23 mouse cellular contexts compared by ENCODE assay signal in genomic region chr19:38195245-38195644, GRCm38 (mm10). TPM values are rescaled to one million over a fixed set of nuclear protein-coding genes. Genes with fewer than 3 reads are reported as not detected.
A peak's percentile ranks its signal among the peaks of the same experiment; 100 is the strongest.
DNase-seq lines count a peak whose midpoint lies in the region; ATAC-seq and TF ChIP-seq lines count a peak whose summit lies in the region.
"Had no signal": no experiment of that assay in that cellular context is flagged by ENCODE, and none has a peak within 500 bp of the region (broad histone marks: within the 10 kb centered on the region; RNA-seq: fewer than 3 reads in every experiment).

No protein-coding gene starts in this region.

- TF ChIP-seq EP300 in CH12.LX (IDR thresholded peaks at IDR 0.05; ENCODE audit: low read length), result no peak

- no peaks in the 10 kb centered on the region for H3K79me2 ChIP-seq in CH12.LX (replicated peaks; ENCODE audit: control insufficient read depth, extremely low read depth, insufficient read depth, poor library complexity, severe bottlenecking)

- no peak for TF ChIP-seq POLR2A in CH12.LX (IDR thresholded peaks at IDR 0.05; ENCODE audit: low read depth, low read length)

- no peak for TF ChIP-seq RAD21 in CH12.LX (IDR thresholded peaks at IDR 0.05; ENCODE audit: low read depth, low read length)

- no peak overlapping the region for H3K4me2 ChIP-seq in midbrain, embryonic 11.5 days
- no peak overlapping the region for H3K4me2 ChIP-seq in midbrain, postnatal 0 days (ENCODE audit: low read depth, low read length, poor library complexity, severe bottlenecking)
- H3K4me2 ChIP-seq in CH12.LX (ENCODE audit: insufficient read depth, low read depth, poor library complexity, severe bottlenecking), result no peak overlapping the region

- no peaks in the 10 kb centered on the region for H3K9me3 ChIP-seq in midbrain, embryonic 11.5 days (ENCODE audit: control insufficient read depth, low read length)
- no peaks in the 10 kb centered on the region for H3K9me3 ChIP-seq in midbrain, postnatal 0 days (ENCODE audit: low read length)
- H3K9me3 ChIP-seq in CH12.LX (replicated peaks; ENCODE audit: low read length), result peaks cover 4% of the 10 kb centered on the region
- H3K9me3 ChIP-seq in ES-E14 (ENCODE audit: control insufficient read depth, insufficient read depth, low read depth, low read length), result no peaks in the 10 kb centered on the region
- H3K9me3 ChIP-seq: G1E had no signal

- no peak overlapping the region for H3K4me3 ChIP-seq in midbrain, embryonic 11.5 days (ENCODE audit: low read depth, low read length)
- no peak overlapping the region for H3K4me3 ChIP-seq in midbrain, postnatal 0 days (ENCODE audit: low read depth, low read length)
- H3K4me3 ChIP-seq in CH12.LX (replicated peaks in 1 of 3; ENCODE audit: low read depth in 2 of 3, low read length in 2 of 3, poor library complexity in 1 of 3) (no peak overlapping the region), ES-E14 (ENCODE audit: insufficient read depth in 1 of 2, low read depth in 1 of 2, low read length in 2 of 2, poor library complexity in 1 of 2, severe bottlenecking in 1 of 2) (no peak overlapping the region)

- no peak overlapping the region for H3K27ac ChIP-seq in midbrain, embryonic 11.5 days (ENCODE audit: low read depth, low read length)
- no peak overlapping the region for H3K27ac ChIP-seq in midbrain, postnatal 0 days (ENCODE audit: low read depth, low read length)
- H3K27ac ChIP-seq in CH12.LX (ENCODE audit: insufficient read depth, low read depth) (no peak overlapping the region), ES-E14 (ENCODE audit: insufficient read depth, low read depth, low read length, poor library complexity, severe bottlenecking) (no peak overlapping the region)

- H3K9ac ChIP-seq in midbrain, embryonic 11.5 days (ENCODE audit: low read length), result no peak overlapping the region
- H3K9ac ChIP-seq in midbrain, postnatal 0 days (replicated peaks; ENCODE audit: low read length, poor library complexity, severe bottlenecking), result no peak overlapping the region
- no peak overlapping the region for H3K9ac ChIP-seq in CH12.LX (ENCODE audit: insufficient read depth, low read depth)
- H3K9ac ChIP-seq in ES-E14 (ENCODE audit: insufficient read depth, low read depth, low read length, poor library complexity, severe bottlenecking), result no peak overlapping the region

- dilution Hi-C loops in CH12.LX (cut with MboI; ENCODE audit: extremely low pct_ligation_motif_present, extremely low pct_unique_long_range_greater_than_20kb, low sequenced_read_pairs), result no loop called here

- no peaks in the 10 kb centered on the region for H3K4me1 ChIP-seq in midbrain, embryonic 11.5 days (ENCODE audit: control insufficient read depth, insufficient read depth, low read length)
- H3K4me1 ChIP-seq in midbrain, postnatal 0 days (ENCODE audit: insufficient read depth, low read length), result no peaks in the 10 kb centered on the region
- no peaks in the 10 kb centered on the region for H3K4me1 ChIP-seq in CH12.LX (ENCODE audit: control insufficient read depth in 1 of 2, insufficient read depth in 2 of 2)
- no peaks in the 10 kb centered on the region for H3K4me1 ChIP-seq in ES-E14 (ENCODE audit: control insufficient read depth in 2 of 2, insufficient read depth in 2 of 2, low read length in 2 of 2, poor library complexity in 1 of 2)

- ATAC-seq in midbrain, embryonic 11.5 days (ENCODE audit: low FRiP score), result no peak
- no peak for ATAC-seq in midbrain, postnatal 0 days (ENCODE audit: low FRiP score)
- ATAC-seq: activated CD4-positive, CD25-positive, alpha-beta regulatory T cell, adult 4 months; CD4-positive, CD25-positive, alpha-beta regulatory T cell, adult 4 months; Patski had no signal

- no peaks in the 10 kb centered on the region for H3K27me3 ChIP-seq in midbrain, embryonic 11.5 days (ENCODE audit: control insufficient read depth, insufficient read depth, low read length)
- H3K27me3 ChIP-seq in midbrain, postnatal 0 days (ENCODE audit: insufficient read depth, low read length), result no peaks in the 10 kb centered on the region
- H3K27me3 ChIP-seq in CH12.LX (replicated peaks), result no peaks in the 10 kb centered on the region
- H3K27me3 ChIP-seq: Patski had no signal

- TF ChIP-seq CTCF in midbrain, postnatal 0 days (IDR thresholded peaks at IDR 0.05), result no peak
- no peak for TF ChIP-seq CTCF in CH12.LX (conservative IDR thresholded peaks at IDR 0.05 in 1 of 2, IDR thresholded peaks at IDR 0.05 in 1 of 2; ENCODE audit: low read depth in 2 of 2, low read length in 2 of 2)

- in situ Hi-C loops in CH12.LX (cut with MboI; ENCODE audit: low pct_ligation_motif_present, low pct_unique_long_range_greater_than_20kb, low sequenced_read_pairs), result loop anchor here (25.0 kb wide), 1 partner anchor 233 kb away; no protein-coding TSS in a partner anchor
- in situ Hi-C loops in ES-E14 (cut with MboI; ENCODE audit: low sequenced_read_pairs in 2 of 2, unreplicated experiment in 2 of 2), result loop anchor here in 1 of 2 experiments (25.0 kb wide), 1 partner anchor 233 kb away; no protein-coding TSS in a partner anchor

- 93% methylated on average over 4 of the region's 4 CpGs for WGBS in midbrain, embryonic 11.5 days
- 97% methylated on average over 4 of the region's 4 CpGs for WGBS in midbrain, postnatal 0 days

- H3K36me3 ChIP-seq in midbrain, embryonic 11.5 days (ENCODE audit: control insufficient read depth, insufficient read depth, low read length), result no peaks in the 10 kb centered on the region
- H3K36me3 ChIP-seq in midbrain, postnatal 0 days (ENCODE audit: insufficient read depth, low read length), result peaks cover 3% of the 10 kb centered on the region; the same call in 1 of the 2 replicates
- H3K36me3 ChIP-seq in CH12.LX (replicated peaks in 1 of 2; ENCODE audit: control insufficient read depth in 1 of 2, insufficient read depth in 1 of 2, low read length in 1 of 2), result peaks cover 23 to 61% of the 10 kb centered on the region in 2 experiments
- H3K36me3 ChIP-seq in ES-E14 (ENCODE audit: control insufficient read depth, insufficient read depth, low read length, poor library complexity, severe bottlenecking), result peaks cover 4% of the 10 kb centered on the region; the same call in 1 of the 2 replicates

- DNase-seq in midbrain, embryonic 11.5 days (ENCODE audit: low spot score, missing footprints), result peak; percentile 59
- DNase-seq in midbrain, postnatal 0 days (ENCODE audit: low spot score), result no peak
- no peak for DNase-seq in CH12.LX (ENCODE audit: extremely low read depth)
- no peak for DNase-seq in ES-E14 (ENCODE audit: low read depth, low spot score)
- no peak for DNase-seq in retina, postnatal 1 day
- no peak for DNase-seq in adrenal gland, adult (ENCODE audit: inconsistent age in 2 of 2, low spot score in 1 of 2)
- DNase-seq: adrenal gland, adult 2 months; adrenal gland, adult 8-10 months; adrenal gland, postnatal 10 days; adrenal gland, postnatal 14 days; adrenal gland, postnatal 25 days; adrenal gland, postnatal 36 days; B cell, adult 2 months; cerebellum, adult 11 months; cerebellum, adult 11-12 months; cerebellum, adult 18-20 months; cerebellum, adult 2 months; cerebellum, adult 8-10 months; cerebellum, adult 9-10 months had no signal

TF ChIP-seq in CH12.LX, 34 proteins besides CTCF, POLR2A, EP300 and RAD21:
- TF ChIP-seq SIN3A (IDR thresholded peaks at IDR 0.05; ENCODE audit: low read length) (no peak), MAFK (IDR thresholded peaks at IDR 0.05; ENCODE audit: insufficient replicate concordance, low read length) (peak; percentile 76; the same call in 1 of the 2 replicates)

TF ChIP-seq in ES-E14, 5 proteins besides CTCF, POLR2A, EP300 and RAD21:
- no peak for TF ChIP-seq ZC3H11A (IDR thresholded peaks at IDR 0.05; ENCODE audit: borderline replicate concordance, low read depth, low read length)
- TF ChIP-seq ZNF384 (IDR thresholded peaks at IDR 0.05; ENCODE audit: low read depth, low read length), result no peak
- no peak for TF ChIP-seq HCFC1 (IDR thresholded peaks at IDR 0.05; ENCODE audit: borderline replicate concordance, insufficient read depth, low read length)
- TF ChIP-seq MAFK (IDR thresholded peaks at IDR 0.05; ENCODE audit: insufficient read depth, low read depth, low read length), result peak; percentile 66; the same call in 1 of the 2 replicates
- no peak for TF ChIP-seq CHD2 (IDR thresholded peaks at IDR 0.05; ENCODE audit: low read depth, low read length)

RNA-seq across cellular contexts. Expression of gene Fra10ac1, which starts 28.7 kb away (rescaled TPM):
- 45.7 and 47.5 TPM in 2 replicates for polyA plus RNA-seq in midbrain, embryonic 11.5 days (2014; fragmentation: Nextera tagmentation; extraction: Ambion mirVana)
- total RNA-seq in midbrain, postnatal 0 days (2014; rRNA removed), result 4.9 and 10.1 TPM in 2 replicates
- 25.5 and 31.4 TPM in 2 replicates for polyA plus RNA-seq in midbrain, postnatal 0 days (2015; fragmentation: Nextera tagmentation; extraction: Ambion mirVana)
- total RNA-seq in CH12.LX (2012; rRNA removed) (21.1 and 22.2 TPM in 2 replicates), CH12.LX (2014; rRNA removed) (21.6 and 24.9 TPM in 2 replicates), ES-E14 (2012; rRNA removed) (12.2 and 14.8 TPM in 2 replicates)
- polyA plus RNA-seq in CH12.LX (2012; ENCODE audit: insufficient read length, low read depth), result 50.4 and 60.5 TPM in 2 replicates
